Mouse (Mus musculus): Measurements from ENCODE around the gene Tnk2. TPM values are rescaled to one million over a fixed set of nuclear protein-coding genes. Genes with fewer than 3 reads are reported as not detected.
A peak's percentile ranks its signal among the peaks of the same experiment; 100 is the strongest.

Gene Tnk2
- polyA plus RNA-seq (2015; fragmentation: Nextera tagmentation; extraction: Ambion mirVana) = 7.5 and 7.7 TPM in 2 replicates

DNA sequence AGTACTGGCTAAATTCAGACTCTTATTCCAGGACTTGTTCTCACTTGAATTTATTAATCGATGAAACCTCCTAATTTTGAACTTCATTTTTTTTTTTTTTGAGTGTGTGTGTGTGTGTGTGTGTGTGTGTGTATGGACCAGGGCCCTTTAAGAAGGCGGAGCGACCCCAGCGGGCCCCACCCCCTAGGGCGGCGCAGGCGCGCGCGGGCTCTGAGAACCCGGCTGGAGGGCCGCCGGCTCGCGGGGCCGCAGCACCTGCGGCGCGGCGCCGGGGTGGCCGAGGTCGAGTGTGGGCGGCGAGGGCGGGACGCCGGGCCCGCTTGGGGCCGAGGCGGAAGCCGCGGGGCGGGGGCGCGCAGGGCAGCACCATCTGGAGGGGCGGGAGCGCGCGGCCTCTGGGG is at the start of gene Tnk2:
Gene Tnk2, plus strand, starts transcription at position 214 of the 401 bp plus-strand sequence.
- ATAC-seq = peak; percentile 88
- H3K27ac ChIP-seq (ENCODE audit: low read length) = peak within 1 kb of the TSS; percentile 66
- peak within 1 kb of the TSS; percentile 86 for H3K4me3 ChIP-seq (ENCODE audit: low read length)
- H3K36me3 ChIP-seq (ENCODE audit: control insufficient read depth, insufficient read depth, low read length) = no peaks in the 10 kb centered on the region
- H3K27me3 ChIP-seq (replicated peaks; ENCODE audit: control insufficient read depth, insufficient read depth, low read length) = no peaks in the 10 kb centered on the region
- H3K4me1 ChIP-seq (ENCODE audit: control insufficient read depth, insufficient read depth, low read length) = peaks cover 19% of the 10 kb centered on the region
- WGBS = under 1% methylated on average over 23 of the region's 40 CpGs
- H3K4me2 ChIP-seq (ENCODE audit: low read depth, low read length) = peak within 1 kb of the TSS; percentile 92
- peak within 1 kb of the TSS; percentile 88 for H3K9ac ChIP-seq (ENCODE audit: low read depth, low read length)
- H3K9me3 ChIP-seq (ENCODE audit: control insufficient read depth, low read length) = no peaks in the 10 kb centered on the region

DNA sequence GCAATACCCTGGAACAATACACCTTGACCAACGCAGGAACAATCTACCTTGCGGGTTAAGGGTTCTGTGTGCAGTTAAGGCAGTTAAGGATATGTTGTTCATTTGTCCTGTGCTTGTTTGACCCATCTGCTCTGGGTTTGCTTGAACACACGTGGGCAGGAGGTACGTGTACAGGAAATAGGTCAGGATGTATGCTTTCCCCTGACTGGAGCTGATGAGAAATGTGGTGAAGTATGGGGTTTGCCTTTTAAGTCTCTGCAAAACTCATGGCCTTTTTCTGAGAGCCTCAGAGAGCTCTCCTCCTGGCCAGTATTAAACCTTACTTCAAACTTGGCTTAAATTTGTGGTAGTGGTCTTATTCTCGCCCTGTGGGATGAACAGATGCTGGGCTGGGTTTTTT is 49.8 kb upstream of the Tnk2 start:
- H3K9ac ChIP-seq (ENCODE audit: low read depth, low read length) = no peak overlapping the region
- WGBS = 70% methylated on average over 5 of the region's 5 CpGs
- H3K4me2 ChIP-seq (ENCODE audit: low read depth, low read length) = no peak overlapping the region
- no peaks in the 10 kb centered on the region for H3K36me3 ChIP-seq (ENCODE audit: control insufficient read depth, insufficient read depth, low read length)
- H3K4me1 ChIP-seq (ENCODE audit: control insufficient read depth, insufficient read depth, low read length) = no peaks in the 10 kb centered on the region
- H3K4me3 ChIP-seq (ENCODE audit: low read length) = no peak overlapping the region
- no peak overlapping the region for H3K27ac ChIP-seq (ENCODE audit: low read length)
- H3K9me3 ChIP-seq (ENCODE audit: control insufficient read depth, low read length) = no peaks in the 10 kb centered on the region
- ATAC-seq = no peak
- H3K27me3 ChIP-seq (replicated peaks; ENCODE audit: control insufficient read depth, insufficient read depth, low read length) = no peaks in the 10 kb centered on the region

DNA sequence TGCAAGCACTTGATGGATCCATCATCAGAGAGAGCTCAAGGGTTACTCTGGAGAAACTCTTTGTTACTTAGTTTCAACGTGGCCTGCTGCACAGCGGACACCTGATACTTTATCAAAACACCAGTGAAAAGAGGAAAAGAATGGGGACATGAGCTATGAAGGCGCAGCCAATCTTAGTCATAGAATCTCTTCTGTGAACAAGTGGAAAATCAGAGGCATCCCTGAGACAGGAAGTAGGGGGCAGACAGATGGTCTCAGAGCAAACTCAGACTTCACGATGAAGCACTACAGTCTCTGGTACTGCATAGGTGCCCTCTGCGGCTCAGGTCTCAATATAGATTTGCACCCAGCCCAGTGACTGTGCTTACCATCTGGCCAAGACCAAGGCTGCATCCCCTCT is 49.0 kb upstream of the Tnk2 start:
- Histone ChIP-seq H3K4me2 (ENCODE audit: low read depth, low read length) (no peak overlapping the region), H3K27ac (ENCODE audit: low read length) (no peak overlapping the region), H3K9ac (ENCODE audit: low read depth, low read length) (no peak overlapping the region), H3K4me1 (ENCODE audit: control insufficient read depth, insufficient read depth, low read length) (no peaks in the 10 kb centered on the region), H3K36me3 (ENCODE audit: control insufficient read depth, insufficient read depth, low read length) (no peaks in the 10 kb centered on the region), H3K27me3 (replicated peaks; ENCODE audit: control insufficient read depth, insufficient read depth, low read length) (no peaks in the 10 kb centered on the region), H3K4me3 (ENCODE audit: low read length) (no peak overlapping the region), H3K9me3 (ENCODE audit: control insufficient read depth, low read length) (no peaks in the 10 kb centered on the region)
- ATAC-seq = no peak
- WGBS = 79% methylated on average over 5 of the region's 5 CpGs

DNA sequence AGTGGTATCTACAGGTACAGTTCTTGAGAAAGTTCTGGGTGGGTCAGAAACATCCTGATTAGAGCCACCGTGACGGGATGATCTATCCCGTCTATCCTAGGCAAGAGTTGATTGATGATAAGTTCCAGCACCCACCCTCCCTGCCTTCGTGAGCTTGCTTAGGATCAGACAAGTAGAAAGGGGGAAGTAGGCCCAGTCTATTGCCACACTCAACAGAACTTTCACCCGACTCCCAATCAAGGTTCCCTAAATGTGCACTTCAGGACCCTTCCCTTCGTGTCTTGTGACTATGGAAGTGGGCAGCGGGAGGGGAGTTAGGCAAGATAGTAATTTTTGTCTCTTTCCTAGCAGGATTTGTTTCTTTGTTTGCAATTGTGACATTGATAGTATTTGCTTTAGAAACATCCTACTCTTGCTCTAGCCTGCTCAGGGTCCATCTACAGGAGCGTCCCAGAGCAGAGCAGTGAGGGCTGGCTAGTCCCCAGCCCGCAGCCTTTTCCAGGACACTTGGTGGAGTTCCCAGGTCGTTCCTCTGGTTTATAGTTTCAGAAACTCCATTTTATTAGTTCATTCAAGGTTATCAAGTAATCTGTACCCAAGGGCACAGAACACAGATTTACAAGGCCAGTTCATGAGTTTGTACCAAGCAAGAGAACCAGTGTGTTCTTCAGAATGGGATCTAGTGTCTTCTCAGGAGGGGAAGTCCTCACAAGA is 48.4 kb upstream of the Tnk2 start:
- Histone ChIP-seq H3K9ac (ENCODE audit: low read depth, low read length) (no peak overlapping the region), H3K27me3 (replicated peaks; ENCODE audit: control insufficient read depth, insufficient read depth, low read length) (no peaks in the 10 kb centered on the region), H3K9me3 (ENCODE audit: control insufficient read depth, low read length) (no peaks in the 10 kb centered on the region), H3K4me3 (ENCODE audit: low read length) (no peak overlapping the region), H3K36me3 (ENCODE audit: control insufficient read depth, insufficient read depth, low read length) (no peaks in the 10 kb centered on the region), H3K4me1 (ENCODE audit: control insufficient read depth, insufficient read depth, low read length) (no peaks in the 10 kb centered on the region), H3K27ac (ENCODE audit: low read length) (no peak overlapping the region), H3K4me2 (ENCODE audit: low read depth, low read length) (no peak overlapping the region)
- WGBS = 79% methylated on average over 10 of the region's 10 CpGs
- no peak for ATAC-seq

DNA sequence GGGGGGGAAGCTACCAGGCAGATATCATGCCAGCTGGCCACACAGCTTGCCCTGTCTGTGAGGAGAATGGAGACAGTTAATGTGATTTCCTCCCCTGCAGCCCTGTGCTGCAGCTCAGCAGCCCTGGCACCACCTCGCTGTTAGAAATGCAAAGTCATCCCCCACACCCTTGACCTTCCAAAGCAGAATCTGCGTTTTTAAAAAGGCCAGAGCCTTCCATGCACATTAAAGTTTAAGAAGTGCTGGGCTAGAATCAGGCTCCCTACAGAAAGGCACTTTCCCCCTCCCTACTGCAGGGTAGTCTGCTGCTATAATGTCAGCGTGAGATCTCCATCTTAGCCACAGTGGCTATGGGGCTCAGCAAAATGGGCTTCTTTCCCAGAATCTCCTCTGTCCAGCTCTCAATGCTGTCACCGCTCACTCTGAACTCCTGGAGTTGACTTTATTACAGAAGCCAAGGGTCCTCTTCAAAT is 45.7 kb upstream of the Tnk2 start:
- H3K9me3 ChIP-seq (ENCODE audit: control insufficient read depth, low read length) = no peaks in the 10 kb centered on the region
- H3K4me1 ChIP-seq (ENCODE audit: control insufficient read depth, insufficient read depth, low read length) = no peaks in the 10 kb centered on the region
- ATAC-seq = no peak
- no peaks in the 10 kb centered on the region for H3K36me3 ChIP-seq (ENCODE audit: control insufficient read depth, insufficient read depth, low read length)
- no peak overlapping the region for H3K4me2 ChIP-seq (ENCODE audit: low read depth, low read length)
- no peak overlapping the region for H3K4me3 ChIP-seq (ENCODE audit: low read length)
- WGBS = 45% methylated on average over 4 of the region's 4 CpGs
- H3K27me3 ChIP-seq (replicated peaks; ENCODE audit: control insufficient read depth, insufficient read depth, low read length) = no peaks in the 10 kb centered on the region
- no peak overlapping the region for H3K27ac ChIP-seq (ENCODE audit: low read length)
- H3K9ac ChIP-seq (ENCODE audit: low read depth, low read length) = no peak overlapping the region

DNA sequence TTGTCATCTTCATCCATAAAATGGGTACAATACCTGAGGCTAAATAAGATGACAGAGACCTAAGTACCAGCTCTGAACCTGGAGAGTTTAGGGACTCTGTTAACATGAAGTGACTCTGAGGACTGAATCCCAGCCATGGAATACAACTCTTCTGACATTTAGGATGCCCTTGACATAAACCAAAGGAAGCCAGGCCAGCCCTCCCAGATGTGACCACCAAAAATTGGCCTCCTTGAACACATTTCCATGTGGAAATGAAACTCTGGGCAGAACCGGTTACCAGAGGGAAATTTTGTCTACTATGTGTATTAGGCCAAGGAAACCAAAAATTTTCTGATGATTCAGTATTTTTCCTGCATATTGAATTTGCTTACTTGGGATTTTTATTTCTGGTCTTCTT is 44.5 kb upstream of the Tnk2 start:
- no peaks in the 10 kb centered on the region for H3K27me3 ChIP-seq (replicated peaks; ENCODE audit: control insufficient read depth, insufficient read depth, low read length)
- H3K27ac ChIP-seq (ENCODE audit: low read length) = no peak overlapping the region
- no peak overlapping the region for H3K4me3 ChIP-seq (ENCODE audit: low read length)
- H3K36me3 ChIP-seq (ENCODE audit: control insufficient read depth, insufficient read depth, low read length) = no peaks in the 10 kb centered on the region
- 95% methylated on average over 1 of the region's 1 CpGs for WGBS
- no peaks in the 10 kb centered on the region for H3K4me1 ChIP-seq (ENCODE audit: control insufficient read depth, insufficient read depth, low read length)
- ATAC-seq = no peak
- no peak overlapping the region for H3K9ac ChIP-seq (ENCODE audit: low read depth, low read length)
- H3K9me3 ChIP-seq (ENCODE audit: control insufficient read depth, low read length) = no peaks in the 10 kb centered on the region
- no peak overlapping the region for H3K4me2 ChIP-seq (ENCODE audit: low read depth, low read length)

DNA sequence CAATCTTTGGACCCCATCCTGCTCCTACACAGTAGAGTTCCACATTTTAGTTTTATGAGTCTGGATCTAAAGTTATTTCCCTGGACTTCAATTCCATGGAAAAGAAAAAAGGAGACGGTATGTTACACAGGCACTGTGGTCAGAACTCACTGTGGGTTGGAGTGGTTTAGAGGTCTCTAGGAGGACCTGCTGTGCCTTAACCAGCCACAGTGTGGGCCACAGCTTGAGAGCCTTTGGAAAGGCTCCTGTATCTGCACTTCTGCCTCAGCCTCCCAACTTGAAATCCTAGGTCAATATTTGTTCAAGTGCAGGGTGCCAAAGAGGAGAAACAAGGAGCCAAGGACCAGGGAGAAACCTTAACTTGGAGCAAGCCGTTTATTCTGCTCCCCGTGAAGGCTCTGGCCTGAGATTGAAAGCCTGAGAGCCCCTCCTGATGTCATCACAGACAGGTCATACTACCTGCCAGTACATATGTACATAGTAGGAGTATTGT is 41.4 kb upstream of the Tnk2 start:
- no peak overlapping the region for H3K4me3 ChIP-seq (ENCODE audit: low read length)
- no peak for ATAC-seq
- H3K27me3 ChIP-seq (replicated peaks; ENCODE audit: control insufficient read depth, insufficient read depth, low read length) = no peaks in the 10 kb centered on the region
- H3K36me3 ChIP-seq (ENCODE audit: control insufficient read depth, insufficient read depth, low read length) = no peaks in the 10 kb centered on the region
- H3K27ac ChIP-seq (ENCODE audit: low read length) = no peak overlapping the region
- WGBS = 77% methylated on average over 3 of the region's 3 CpGs
- no peak overlapping the region for H3K9ac ChIP-seq (ENCODE audit: low read depth, low read length)
- H3K4me1 ChIP-seq (ENCODE audit: control insufficient read depth, insufficient read depth, low read length) = no peaks in the 10 kb centered on the region
- H3K9me3 ChIP-seq (ENCODE audit: control insufficient read depth, low read length) = no peaks in the 10 kb centered on the region
- no peak overlapping the region for H3K4me2 ChIP-seq (ENCODE audit: low read depth, low read length)

GRCm38 (mm10) chr16:32607562-32608343 is 35.9 kb upstream of the Tnk2 start:
- peak; percentile 40; the same call in 1 of the 2 replicates for ATAC-seq
- WGBS = 48% methylated on average over 7 of the region's 7 CpGs
- no peak overlapping the region for H3K9ac ChIP-seq (ENCODE audit: low read depth, low read length)
- no peaks in the 10 kb centered on the region for H3K27me3 ChIP-seq (replicated peaks; ENCODE audit: control insufficient read depth, insufficient read depth, low read length)
- H3K4me3 ChIP-seq (ENCODE audit: low read length) = peak overlapping the region; percentile 9
- peak overlapping the region; percentile 69 for H3K4me2 ChIP-seq (ENCODE audit: low read depth, low read length)
- no peaks in the 10 kb centered on the region for H3K36me3 ChIP-seq (ENCODE audit: control insufficient read depth, insufficient read depth, low read length)
- peak overlapping the region; percentile 93 for H3K27ac ChIP-seq (ENCODE audit: low read length)
- peaks cover 5% of the 10 kb centered on the region for H3K4me1 ChIP-seq (ENCODE audit: control insufficient read depth, insufficient read depth, low read length)
- H3K9me3 ChIP-seq (ENCODE audit: control insufficient read depth, low read length) = no peaks in the 10 kb centered on the region

- Histone ChIP-seq H3K4me1 (ENCODE audit: control insufficient read depth, insufficient read depth, low read length) (peaks cover 5% of the 10 kb centered on the region), H3K27me3 (replicated peaks; ENCODE audit: control insufficient read depth, insufficient read depth, low read length) (no peaks in the 10 kb centered on the region), H3K36me3 (ENCODE audit: control insufficient read depth, insufficient read depth, low read length) (no peaks in the 10 kb centered on the region), H3K9me3 (ENCODE audit: control insufficient read depth, low read length) (no peaks in the 10 kb centered on the region), H3K4me2 (ENCODE audit: low read depth, low read length) (peak overlapping the region; percentile 69), H3K9ac (ENCODE audit: low read depth, low read length) (peak overlapping the region; percentile 92), H3K27ac (ENCODE audit: low read length) (peak overlapping the region; percentile 93), H3K4me3 (ENCODE audit: low read length) (peak overlapping the region; percentile 84)
- ATAC-seq = peak; percentile 72
- 8% methylated on average over 8 of the region's 8 CpGs for WGBS
Measured at GRCm38 (mm10) chr16:32608344-32608711, 35.3 kb upstream of the Tnk2 start.

Data from intestine, embryonic 16.5 days (tissue).